Mouse (Mus musculus) spleen, adult 18-20 months (tissue): ENCODE measurements around the gene Rhbdl2.

Source experiments
- DNase-seq, 2 experiments: peaks; one replicate each; pipeline ENCODE4 v3.0.0; 2022; ENCODE audit warnings: mixed read lengths in 2 of 2

Gene Rhbdl2

GRCm38 (mm10) chr4:123787191-123787985 lies at the start of gene Rhbdl2:
Rhbdl2 (plus strand) TSS chr4:123787874.
- no peak for DNase-seq

DNA sequence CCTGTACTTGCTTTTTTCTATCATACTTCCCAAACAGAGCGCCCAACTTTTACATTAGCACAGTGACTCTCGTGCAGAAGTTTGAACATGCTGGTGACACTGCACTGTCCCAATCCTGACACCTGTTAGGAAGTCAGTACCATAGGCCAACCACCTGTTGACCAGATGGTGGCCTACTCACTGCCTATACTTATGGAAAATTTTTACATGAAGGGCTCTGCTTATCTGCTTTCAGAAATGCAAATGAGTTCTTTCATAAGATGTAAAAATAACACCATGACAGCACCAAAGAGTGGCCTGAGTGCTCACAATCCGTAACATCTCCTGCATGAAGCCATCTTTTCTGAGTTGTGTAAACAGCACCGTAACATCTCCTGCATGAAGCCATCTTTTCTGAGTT lies 49.0 kb upstream of the Rhbdl2 start:
- DNase-seq = no peak

DNA sequence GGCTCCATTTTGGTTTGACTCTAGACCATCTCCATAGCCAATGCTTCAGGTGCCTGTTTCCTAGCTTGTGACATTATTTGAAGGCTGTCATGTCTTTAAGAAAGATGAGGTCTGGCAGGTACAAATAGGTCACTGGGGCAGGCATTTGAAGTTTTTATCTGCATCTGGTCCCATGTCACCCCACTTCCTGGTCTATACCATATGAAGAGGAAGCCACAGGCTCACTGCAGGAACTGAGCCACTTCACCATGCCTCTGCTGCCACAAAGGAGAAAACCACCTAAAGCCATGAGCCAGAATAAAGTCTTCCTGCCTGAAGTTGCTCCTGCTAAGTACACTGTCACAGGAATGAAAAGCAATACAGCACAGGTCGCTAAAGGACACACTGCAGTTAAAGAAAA lies 44.8 kb upstream of the Rhbdl2 start:
- no peak for DNase-seq

DNA sequence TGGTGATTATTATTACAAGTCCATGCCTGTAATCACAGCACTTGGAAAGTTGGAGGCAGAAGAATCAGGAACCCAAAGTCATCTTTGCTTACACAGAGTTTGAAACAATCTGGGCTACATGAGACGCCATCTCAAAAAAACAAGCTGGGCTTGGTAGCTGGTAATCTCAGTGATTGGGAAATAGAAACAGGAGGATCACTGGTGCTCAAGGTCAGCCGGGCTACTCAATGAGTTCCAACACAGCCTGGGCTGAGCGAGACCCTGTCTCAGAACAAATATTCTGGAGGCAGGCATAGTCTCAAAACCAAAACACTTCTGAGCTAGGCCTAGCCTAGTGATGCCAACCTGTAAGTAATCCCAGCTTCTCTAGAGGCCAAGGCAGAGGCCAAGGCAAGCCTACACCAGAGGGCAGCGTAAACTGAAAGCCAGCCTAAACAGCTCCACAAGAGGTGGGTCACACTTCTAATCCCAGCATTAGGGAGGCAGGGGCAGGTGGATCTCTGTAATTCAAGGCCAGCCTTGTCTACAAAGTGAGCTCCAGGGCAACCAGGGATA lies 42.4 kb upstream of the Rhbdl2 start:
- no peak for DNase-seq

- DNase-seq = no peak
Observed at GRCm38 (mm10) chr4:123748726-123749415, 38.8 kb upstream of the Rhbdl2 start.

GRCm38 (mm10) chr4:123749484-123750130 lies 38.1 kb upstream of the Rhbdl2 start:
- peak in 1 of 2 experiments; percentile 39 for DNase-seq

GRCm38 (mm10) chr4:123750152-123750651 lies 37.5 kb upstream of the Rhbdl2 start, which contains the start of gene Akirin1:
Akirin1 (minus strand) TSS chr4:123750345.
- peak; percentile 96 to 98 for DNase-seq

DNA sequence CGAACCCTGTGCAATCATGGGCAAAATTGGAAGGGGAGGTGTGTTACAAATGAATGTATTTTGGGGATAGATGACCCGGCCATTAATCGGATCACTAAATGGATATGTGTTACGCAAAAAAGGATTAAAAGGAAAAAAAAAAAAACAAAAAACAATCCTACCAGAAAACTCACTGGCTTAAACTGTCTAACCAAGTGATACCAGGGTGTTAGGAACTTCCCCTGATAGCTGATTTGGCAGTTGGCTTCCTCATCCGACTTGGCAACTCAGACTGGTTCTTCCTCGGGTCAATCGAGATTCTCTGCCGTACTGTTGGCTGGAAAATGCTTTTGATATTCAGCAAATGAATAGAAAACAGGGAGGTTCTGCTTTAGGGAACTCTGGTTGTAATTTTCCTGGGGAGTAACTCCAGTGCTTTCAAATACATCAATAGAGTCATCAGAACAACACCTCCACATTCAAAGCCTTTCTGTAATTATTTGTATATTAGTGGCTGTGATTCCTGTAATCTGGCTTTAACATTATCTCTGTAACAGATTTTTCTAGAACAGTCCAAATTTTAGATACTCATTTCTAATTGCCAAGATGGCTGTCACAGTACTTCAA lies 36.9 kb upstream of the Rhbdl2 start:
- no peak for DNase-seq

- DNase-seq = no peak
Observed at GRCm38 (mm10) chr4:123758306-123758705, 29.4 kb upstream of the Rhbdl2 start.

GRCm38 (mm10) chr4:123765071-123765470 lies 22.6 kb upstream of the Rhbdl2 start:
- DNase-seq = no peak

DNA sequence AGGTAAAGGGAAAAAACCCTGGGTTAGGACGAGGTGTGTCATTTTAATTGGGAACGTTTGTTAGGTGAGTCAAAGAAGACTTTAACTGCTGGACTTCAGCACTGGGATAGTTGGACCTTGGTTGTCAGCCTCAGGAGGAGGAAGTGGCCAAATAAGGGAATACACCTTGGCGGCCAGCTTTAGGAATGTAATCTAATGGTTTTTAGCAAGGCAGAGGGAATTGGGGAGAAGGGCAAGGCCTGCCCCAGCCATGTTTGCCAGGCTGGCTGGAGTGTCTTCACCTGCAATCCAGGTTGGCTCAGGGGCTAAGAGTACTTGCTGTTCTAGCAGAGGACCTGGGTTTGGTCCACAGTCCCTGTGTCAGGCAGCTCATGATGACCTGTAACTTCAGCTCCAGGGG lies 19.9 kb upstream of the Rhbdl2 start:
- DNase-seq = no peak

GRCm38 (mm10) chr4:123768234-123768633 lies 19.4 kb upstream of the Rhbdl2 start:
- DNase-seq = no peak

- no peak for DNase-seq
Observed at GRCm38 (mm10) chr4:123792666-123793065, 5.0 kb downstream of the Rhbdl2 start.

DNA sequence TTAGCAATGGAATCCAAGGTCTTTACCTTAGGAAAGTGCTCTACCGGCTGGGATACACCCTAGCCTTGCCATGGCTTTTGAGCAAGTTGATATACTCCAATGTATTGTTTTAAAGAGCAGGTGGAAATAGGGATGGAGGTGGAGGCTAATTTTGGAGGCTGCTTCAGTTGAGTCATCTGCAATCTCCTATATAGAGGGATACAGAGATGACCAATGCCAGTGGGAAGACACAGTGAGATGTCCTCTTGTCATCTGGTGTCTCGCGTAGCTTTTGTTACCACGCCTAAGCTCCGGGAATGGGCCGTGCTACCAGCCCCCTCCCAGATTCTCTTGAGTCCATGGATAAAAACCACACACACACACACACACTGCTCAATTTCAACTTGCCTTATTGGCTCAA lies 5.5 kb downstream of the Rhbdl2 start:
- DNase-seq = no peak

DNA sequence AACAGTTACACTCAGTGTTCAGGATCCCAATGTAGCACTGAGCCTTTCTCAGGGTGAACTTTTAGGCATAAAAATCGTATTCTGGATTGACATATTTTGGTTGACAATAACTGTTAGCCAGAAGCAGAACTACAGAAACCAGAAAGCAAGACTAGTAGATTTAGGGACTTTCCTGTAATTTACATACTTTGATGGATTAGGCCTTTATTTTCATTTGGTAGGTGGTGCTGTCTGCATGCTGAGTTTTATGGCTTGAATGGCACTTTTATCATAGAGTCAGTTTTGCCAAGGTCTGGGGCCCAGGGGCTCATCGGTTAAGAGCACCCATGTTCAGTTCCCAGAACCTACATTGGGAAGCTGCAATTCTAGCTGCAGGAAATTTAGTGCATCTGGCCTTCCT lies 7.4 kb downstream of the Rhbdl2 start:
- DNase-seq = no peak

DNA sequence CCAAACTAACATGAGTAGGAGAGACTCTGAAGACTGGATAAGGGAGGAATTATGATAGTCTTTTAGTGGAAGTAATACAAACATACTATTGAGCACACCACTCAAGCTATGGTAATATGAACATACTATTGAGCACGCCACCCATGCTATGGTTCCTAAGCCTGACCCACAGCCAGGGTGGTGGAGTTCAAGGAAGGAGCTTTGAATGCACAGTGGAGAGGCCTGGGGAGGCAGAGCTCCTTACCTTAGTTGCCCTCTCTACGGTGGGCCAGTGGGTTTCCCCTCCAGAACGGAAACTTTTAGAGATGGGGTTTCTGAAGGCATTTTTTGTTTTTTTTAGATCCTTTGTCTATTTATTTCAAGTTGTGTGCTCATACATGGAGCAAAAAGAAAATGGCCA lies 9.7 kb downstream of the Rhbdl2 start:
- no peak for DNase-seq

DNA sequence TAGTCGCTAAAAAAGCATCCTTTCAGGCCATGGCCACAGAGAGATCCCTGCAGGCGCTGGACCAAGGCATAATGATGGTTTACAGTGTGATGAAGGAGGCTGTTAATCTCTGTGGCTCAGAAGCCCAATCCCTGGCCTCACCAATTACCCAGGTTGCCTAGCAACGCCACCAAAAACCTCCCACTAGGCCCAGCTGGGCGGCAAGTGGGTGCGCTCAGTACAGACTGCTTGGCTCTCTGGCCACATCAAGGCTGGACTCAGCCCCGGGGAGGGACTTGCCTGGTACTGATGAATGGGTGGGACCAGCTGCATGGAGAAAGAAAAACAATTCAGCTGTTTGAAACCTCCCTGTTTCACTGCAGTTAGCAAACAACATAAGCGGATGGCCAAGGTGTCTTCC lies 10.2 kb downstream of the Rhbdl2 start:
- no peak for DNase-seq

GRCm38 (mm10) chr4:123803642-123804041 lies 16.0 kb downstream of the Rhbdl2 start:
- DNase-seq = no peak

DNA sequence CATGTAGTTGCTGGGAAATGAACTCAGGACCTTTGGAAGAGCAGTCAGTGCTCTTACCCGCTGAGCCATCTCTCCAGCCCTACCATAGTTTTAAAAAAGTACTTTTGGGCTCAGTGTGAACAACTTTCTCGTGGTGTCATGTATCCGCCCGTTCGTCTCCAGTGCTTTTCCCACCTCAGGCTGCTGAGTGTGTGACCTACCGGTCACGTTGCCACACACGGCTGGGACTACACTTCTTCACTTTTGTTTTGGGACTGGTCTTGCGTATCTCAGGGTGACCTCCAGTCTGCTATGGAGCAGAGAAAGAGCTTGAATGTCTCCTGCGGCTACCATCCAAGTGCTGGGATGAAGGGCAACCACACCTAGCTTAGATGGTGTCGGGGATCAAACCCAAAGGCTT lies 20.6 kb downstream of the Rhbdl2 start:
- no peak for DNase-seq

DNA sequence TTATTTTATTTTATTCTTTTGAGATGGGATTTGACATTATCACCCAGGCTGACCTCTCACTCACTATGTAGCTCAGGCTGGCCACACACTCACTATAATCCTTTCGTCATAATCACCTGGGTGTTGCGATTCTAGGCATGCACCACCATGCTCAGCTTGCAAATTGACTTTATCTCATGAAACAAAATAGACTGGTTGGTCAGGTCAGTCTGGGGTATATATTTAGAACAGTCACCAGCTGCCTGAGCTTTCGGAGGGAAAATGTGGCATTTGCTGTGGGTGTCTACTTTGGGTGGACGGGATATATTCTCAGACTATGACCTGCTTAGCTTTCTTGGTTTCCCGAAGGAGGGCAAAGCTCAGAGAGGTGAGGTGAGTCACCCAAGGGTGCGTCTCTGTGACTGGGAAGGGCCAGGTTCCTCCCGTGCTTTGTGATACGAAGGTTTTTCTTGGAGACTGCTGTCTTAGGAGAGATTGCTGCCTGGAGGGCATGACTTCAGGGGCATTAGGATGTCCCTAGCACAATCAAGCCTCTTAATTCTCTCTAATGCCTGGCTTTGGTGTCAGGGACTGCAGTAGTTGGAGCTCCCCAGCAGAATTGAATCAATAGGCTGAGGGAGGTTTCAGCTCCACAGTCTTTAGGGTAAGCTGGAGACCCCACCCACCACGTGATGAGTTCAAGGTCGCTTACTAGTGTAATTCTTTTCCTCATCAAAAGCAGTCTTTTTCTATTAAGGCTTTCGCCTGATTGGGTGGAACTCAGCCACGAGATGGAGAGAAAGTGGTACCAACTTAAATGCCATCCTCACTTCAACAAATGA lies 23.0 kb downstream of the Rhbdl2 start:
- no peak for DNase-seq

GRCm38 (mm10) chr4:123812525-123812924 lies 24.9 kb downstream of the Rhbdl2 start:
- DNase-seq = no peak

DNA sequence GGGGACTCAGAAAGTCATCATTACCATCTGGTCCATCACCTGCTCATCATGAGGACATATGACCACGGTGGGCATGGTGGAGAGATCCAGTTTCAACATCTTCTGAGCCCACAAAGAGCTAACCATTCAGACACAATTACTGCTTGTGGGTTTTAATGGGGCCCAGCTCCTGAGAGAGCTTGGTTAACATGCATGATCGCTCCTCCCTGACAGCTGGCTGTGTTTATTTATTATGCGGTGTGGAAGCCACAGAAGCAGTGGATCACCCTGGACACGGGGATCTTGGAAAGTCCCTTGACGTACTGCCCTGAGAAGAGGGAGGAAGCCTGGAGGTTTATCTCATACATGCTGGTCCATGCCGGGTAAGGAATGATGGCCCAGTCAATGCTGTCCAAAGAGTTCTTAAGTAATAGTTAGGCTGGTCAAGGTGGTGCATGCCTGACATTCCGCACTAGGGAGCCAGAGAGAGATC lies 26.4 kb downstream of the Rhbdl2 start:
- no peak for DNase-seq
